Mouse (Mus musculus) activated CD4-positive, CD25-positive, alpha-beta regulatory T cell, adult 4 months (primary cell): ENCODE results near the gene Ncl. TPM values are rescaled to one million over a fixed set of nuclear protein-coding genes. Genes with fewer than 3 reads are reported as not detected.

Experiments used
- ATAC-seq: one replicate; pipeline ENCODE4 v1.8.0; 2017
- polyA plus RNA-seq, 2 experiments: library from polyadenylated mRNA; unstranded; fragments of 100-300 nt; shearing (Covaris generic); gene quantifications; one replicate each; pipeline ENCODE4 v1.2.1; 2017

The Ncl gene
- polyA plus RNA-seq, 2 experiments from 2014 or later, result 383 to 392 TPM

DNA sequence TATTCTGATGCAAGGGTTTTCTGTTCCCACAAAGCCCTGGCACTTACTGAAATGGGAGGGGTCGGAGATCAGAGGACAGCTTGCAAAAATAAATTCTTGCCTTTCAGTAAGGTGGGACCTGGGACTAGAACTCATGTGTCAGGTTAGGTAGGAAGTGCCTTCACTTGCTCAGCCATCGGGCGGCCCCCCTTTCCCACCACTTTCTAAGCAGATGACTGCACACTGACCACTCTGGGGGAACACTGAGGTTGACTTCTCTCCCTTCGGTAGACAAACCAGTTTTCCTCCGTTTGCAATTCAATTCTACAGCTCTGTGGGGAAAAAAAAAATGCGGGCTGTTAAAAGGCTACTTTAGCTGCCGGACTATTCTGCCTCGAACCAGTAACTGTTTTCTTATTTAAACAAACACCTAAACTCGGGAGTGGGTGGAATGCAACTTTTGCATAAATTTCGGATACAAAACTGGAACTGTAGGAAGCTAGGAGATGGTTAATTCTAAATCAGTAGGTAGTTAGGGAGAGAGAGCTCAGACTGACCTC, 47.7 kb downstream of the Ncl start:
- ATAC-seq, result no peak

DNA sequence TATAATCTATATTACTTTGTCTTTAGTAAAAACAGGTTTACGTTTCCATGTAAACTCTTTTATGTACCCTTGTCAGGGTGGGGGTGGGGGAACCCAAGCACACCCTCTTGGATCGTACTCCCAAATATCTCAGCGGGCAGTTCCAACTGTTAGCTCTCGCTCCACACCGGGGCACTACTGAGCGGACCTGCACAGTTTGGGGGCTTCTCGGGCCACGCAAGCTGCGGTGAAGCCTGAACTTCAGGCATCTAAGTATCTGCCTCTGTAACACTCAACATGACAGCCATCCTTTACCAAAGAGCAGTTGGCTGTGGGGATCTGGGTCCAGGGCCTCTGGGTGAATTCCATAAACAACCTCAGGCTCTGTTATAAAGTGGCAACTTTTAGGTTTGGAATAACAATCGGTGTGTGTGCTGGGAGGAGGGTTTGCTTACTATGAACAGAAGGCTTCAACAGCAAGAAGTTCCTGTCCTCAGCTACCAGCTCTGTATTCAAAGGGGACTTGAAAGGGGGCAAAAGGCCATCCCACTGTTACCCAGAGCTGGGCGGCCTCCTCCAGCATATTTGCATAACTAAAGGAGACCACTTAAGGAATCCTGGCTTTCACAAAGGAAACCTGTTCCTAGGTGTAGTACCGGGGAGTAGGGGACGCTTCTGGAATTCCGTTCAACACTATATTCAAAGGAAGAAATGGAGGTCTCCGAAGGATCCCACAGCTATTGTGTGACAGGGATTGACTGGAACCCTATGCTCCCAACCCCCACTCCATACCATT, 48.5 kb downstream of the Ncl start:
- ATAC-seq, result no peak

DNA sequence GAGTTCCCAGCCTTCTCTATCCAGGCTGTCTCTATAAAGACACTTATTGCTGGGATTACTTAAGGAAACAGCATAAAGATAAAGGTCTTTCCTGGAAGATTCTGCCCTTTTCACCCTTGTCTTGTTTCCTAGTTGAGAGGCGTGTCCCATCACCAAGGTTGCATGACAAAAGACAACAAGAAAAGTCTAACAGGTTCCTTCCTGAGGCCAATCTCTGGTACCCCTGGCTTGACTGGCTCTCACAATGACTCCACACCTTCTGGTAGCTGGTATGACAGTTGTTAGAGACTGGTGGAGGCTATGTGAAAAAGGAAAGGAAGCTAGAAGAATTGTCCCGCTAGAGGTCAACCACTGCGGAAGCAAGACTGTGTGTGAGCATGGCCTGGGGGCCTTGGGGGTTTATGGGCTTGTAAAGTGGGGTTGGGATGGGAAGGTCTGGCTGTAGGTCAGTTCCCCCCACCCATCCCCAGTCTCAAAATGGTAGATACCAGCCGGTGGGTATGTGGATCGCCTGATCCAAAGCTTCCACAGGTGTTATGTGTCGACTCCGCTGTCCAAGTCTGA, 49.8 kb downstream of the Ncl start:
- ATAC-seq, result no peak

DNA sequence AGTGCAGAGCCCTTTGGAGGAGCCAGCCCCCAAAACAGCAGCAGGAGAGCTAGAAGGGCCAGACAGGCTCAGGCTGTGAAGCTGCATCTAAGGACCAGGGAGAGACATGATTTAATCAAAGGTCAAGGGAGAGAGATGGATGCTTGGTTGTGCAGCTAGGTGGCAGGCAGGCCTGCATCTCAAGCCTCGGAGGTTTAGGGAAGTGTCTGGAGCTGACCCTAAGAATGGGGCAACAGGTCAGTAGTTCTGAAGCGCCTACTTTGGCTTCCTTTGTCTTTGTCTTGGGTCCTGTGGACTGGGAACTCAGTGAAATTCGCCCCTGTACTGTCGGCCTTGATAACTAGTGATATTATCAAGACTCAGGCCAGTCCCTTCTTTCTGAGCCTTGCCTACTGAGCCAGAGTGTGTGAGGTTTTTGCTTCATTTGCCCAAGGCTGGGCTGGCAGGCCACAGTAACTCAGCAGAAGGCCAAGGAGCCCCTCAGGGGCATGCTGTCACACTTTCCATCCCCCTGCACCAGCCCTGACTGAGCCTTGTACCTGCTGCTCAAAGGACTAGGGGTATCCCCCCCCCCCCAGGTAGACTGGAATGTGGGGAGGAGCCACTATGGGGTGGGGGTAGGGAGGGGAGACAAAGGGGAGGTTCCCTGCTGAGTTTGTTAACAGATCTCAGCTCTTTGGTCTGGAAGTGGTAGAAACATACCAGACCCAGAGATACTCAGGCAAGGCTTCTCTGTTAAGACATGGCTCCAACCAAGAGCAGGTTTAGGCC, 51.1 kb downstream of the Ncl start:
- ATAC-seq, result no peak

DNA sequence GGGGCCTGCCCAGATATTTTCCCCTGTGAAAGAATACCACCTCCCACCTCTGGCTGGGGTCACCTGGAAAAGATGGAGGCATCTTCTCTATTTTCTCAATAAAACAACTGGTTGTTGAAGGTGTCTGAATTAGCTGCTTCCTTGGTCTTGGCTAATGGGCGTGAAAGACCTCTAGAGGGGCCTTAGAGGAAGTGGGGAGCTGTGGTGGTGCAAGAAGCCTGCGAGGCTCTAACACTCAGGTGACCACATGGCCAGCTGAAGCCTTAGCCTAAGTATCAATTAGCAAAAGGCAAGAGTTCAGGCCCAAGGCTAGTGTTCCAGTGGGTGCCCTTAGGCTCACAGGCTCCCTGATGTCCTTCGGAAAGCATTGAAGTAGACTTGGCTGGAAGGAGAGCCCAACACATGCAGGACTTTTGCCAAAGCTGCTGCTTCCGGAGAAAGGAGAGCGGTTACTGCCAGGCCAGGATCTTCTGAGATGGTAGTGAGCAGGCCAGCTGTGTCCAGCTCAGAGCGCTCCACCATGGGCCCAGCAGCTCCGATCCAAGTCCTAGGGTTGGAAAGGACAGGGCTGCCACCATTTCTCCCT, 51.9 kb downstream of the Ncl start:
- ATAC-seq, result no peak

DNA sequence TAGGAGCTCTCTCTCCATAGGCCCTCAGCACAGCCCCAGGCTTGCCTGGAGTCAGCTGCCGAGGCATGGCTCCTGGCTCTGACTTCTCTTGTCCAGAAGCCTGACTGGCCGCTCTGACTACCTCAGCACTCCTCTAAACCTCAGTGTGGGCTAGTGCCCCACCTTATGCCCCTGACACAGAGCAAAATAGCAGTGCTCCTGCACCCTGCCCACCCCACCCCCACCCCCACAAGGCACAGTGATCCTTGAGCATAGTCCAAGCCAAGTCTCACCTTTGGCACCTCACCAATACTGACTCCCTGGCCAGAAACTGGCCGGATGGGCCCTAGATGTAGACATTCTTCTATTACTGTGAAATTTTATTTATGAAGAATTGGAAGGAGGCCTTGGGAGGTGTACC, 52.5 kb downstream of the Ncl start:
- no peak for ATAC-seq

DNA sequence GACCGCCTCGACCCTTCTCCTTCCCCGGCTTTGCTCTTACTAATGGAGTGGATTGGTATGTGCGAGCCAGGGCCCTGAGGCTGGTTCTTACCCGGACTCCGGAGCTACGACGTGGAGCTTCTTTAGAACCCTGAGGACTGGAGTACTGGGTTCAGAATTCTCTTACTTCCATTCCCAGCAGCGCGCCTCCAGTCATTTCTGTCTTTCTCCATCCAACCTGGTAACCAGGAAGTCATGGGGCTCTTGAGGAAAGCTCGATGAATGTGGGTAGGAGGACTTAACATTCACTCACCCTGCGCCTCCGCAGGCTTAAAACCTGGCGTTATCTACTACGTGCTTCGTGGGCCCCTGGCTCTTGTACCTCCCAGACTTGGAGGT, 55.3 kb downstream of the Ncl start:
- no peak for ATAC-seq

DNA sequence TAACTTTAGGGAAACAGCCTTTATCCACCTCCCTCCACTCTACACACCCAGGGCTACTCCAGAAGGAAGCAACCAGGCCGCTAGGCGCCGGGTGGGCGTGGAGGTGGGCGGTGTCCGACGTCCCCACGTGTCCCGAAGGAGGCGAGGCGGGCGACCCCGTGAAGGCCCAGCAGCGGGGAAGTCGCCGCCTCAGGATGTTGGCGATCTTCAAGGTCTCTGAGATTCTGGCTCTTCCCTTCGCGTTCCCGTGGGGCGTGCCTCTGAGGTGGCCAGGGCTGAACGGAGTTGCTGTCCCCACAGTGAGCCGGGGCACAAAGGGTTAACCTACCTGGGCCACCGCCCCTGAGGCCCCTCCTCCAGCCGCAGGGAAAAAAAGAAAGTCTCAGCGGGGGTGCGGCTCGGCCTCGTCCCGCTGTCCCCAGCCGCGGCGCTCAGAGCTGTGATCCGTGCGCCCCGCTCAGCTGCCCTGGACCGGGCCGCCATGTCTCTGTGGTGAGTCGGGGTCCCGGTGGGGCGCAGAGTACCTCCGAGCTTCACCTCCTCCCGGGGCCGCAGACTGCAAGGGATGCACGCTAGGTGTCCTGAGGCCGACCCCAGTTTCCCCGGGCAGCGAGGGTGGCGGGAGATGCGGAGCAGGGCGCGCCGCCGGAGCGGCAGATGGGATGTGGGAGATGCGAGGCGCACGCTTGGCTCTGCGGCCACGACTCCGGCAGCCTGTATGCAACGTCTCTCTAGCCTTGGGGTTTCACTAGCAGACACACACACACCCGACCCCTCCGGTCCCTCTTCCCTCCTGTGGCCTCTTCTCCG, 55.9 kb downstream of the Ncl start:
- ATAC-seq, result no peak

DNA sequence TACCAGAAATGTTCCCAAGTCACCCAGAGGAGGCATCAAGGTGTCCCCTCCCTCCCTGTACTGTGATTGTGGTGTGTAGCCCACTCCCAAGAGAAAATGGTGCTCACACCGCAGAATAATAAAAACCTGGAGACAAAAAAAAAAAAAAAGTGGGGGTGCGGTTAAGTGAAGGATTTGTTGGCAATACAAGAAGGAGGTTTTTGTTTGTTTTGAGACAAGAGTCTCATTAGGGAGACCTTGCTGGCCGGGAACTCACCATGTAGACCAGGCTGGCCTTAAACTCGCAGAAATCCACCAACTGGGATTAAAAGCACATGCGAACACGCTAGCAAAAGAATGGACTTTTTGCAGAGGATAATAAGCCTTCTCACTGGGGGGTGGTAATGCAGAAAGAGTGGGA, 56.7 kb downstream of the Ncl start, which contains the start of gene B3gnt7:
Gene B3gnt7 (plus strand): TSS at position 301 of the 400 bp plus-strand sequence.
- ATAC-seq, result no peak

DNA sequence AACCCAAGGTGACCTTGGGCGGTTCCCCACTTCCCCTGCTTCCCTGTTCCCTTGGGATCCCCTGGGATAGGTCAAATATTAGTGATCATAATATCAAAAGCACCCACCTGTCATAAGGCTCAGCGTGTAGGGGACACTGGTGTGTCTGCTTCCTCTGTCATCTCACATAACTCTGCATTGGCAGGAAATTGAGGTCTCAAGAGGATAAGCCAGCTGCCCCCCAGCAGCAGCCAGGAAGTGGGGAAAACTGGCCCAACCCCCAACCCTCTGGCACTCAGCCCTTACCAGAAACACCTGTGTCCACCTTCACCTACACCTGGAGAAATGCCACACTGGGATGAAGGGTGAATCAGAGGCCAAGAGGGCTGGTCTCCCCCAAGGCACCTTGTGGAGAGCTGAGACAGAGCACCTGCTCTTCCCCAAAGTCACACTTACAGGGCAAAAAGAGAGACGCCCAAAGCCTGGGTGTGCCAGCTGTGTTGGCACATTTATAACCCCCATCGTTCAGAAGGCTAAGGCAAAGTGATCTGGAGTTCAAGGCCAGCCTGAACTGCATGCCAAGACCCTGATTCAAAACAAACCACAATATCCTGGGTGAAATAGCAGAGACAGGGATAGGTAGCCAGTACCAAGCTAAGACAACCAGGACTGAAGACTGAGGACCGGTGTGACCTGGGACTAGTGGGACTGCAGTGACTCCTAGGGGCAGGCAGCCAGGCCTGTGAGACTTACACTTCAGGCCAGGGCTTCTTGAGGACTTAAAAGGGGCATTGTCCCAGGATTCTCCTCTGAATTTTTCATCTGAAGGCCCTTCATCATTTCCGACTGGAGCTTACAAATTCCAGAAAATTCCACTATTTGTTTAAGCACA, 57.7 kb downstream of the Ncl start:
- no peak for ATAC-seq

DNA sequence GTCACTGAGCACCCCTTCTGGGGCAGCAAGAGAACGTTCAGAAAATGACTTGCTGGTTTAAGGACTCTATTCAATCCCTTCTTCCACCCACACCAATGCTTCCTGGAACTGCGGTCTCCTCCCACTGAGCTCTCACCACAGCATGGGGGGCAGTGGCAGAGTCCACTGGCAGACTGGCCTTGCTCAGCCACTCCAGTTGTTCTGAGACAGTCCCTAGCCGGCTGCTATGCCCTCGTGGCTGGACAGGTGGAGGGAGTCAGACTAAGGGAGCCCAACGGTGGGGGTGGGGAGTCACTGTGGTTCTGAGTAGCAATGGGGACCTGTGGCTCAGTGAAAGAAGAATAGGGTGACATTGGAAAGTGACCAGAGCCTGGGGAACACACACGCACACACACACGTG, 58.5 kb downstream of the Ncl start:
- no peak for ATAC-seq

DNA sequence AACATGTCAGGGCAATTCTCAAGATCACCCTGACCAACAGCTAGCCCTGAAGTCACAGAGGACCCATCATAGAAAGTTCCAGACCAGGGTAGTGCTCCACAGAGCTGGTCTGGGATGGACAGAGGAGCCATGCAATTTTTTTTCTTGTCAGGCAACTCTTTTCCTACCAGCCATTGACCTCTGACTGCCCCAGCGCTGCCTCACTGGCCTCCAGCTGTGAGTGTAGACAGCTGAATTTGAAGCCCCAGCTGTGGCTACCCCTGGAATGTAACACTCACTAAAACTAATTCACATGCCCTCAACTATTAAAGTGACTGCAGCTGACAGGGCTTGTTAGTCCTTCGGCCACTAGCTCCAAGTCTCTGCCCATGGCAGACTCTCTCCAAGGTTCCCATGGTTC, 59.1 kb downstream of the Ncl start:
- ATAC-seq, result no peak

Other genes starting within 250 kb of the Ncl start
- gene Htr2b, start 247.4 kb downstream of the Ncl start, polyA plus RNA-seq, result under 1 TPM in 1 of 2 experiments, not detected in 1; 0.45 TPM
- not detected for gene Gm21972, start 225.8 kb downstream of the Ncl start, polyA plus RNA-seq
- 1 to 10 TPM; 3.8 to 7.7 TPM for gene Armc9, start 204.6 kb downstream of the Ncl start, polyA plus RNA-seq
- under 1 TPM in 1 of 2 experiments, not detected in 1; 0.18 TPM for gene B3gnt7, start 56.6 kb downstream of the Ncl start, polyA plus RNA-seq
- 1 to 10 TPM in 1 of 2 experiments, under 1 TPM in 1; 0.38 to 3.9 TPM for gene Nmur1, start 66.8 kb upstream of the Ncl start, polyA plus RNA-seq
- not detected for gene Tex44, start 66.9 kb upstream of the Ncl start, polyA plus RNA-seq
- 1,000 to 10,000 TPM; 2,967 to 3,416 TPM for gene Ptma, start 167.3 kb upstream of the Ncl start, polyA plus RNA-seq
- 10 to 100 TPM; 17.1 to 22.3 TPM for gene Pde6d, start 223.2 kb upstream of the Ncl start, polyA plus RNA-seq
- 10 to 100 TPM; 13.9 to 18.2 TPM for gene Cops7b, start 223.5 kb upstream of the Ncl start, polyA plus RNA-seq